Mouse (Mus musculus): Measurements from ENCODE around the gene Trpv4.
A peak's percentile ranks its signal among the peaks of the same experiment; 100 is the strongest.

The Trpv4 gene

GRCm38 (mm10) chr5:114618851-114619250 is 39.4 kb downstream of the Trpv4 start:
- no peak for DNase-seq

GRCm38 (mm10) chr5:114617809-114618208 is 40.4 kb downstream of the Trpv4 start:
- DNase-seq, result no peak

- DNase-seq, result no peak
Measured at GRCm38 (mm10) chr5:114616336-114617061, 41.7 kb downstream of the Trpv4 start.

- DNase-seq, result no peak
Measured at GRCm38 (mm10) chr5:114614863-114615262, 43.4 kb downstream of the Trpv4 start.

GRCm38 (mm10) chr5:114611968-114612608 is 46.1 kb downstream of the Trpv4 start:
- DNase-seq, result no peak

- DNase-seq, result no peak
Measured at GRCm38 (mm10) chr5:114611256-114611655, 47.0 kb downstream of the Trpv4 start.

GRCm38 (mm10) chr5:114608516-114608915 is 49.7 kb downstream of the Trpv4 start:
- DNase-seq, result peak; percentile 52

- peak; percentile 76 for DNase-seq
Measured at GRCm38 (mm10) chr5:114607651-114608050, 50.6 kb downstream of the Trpv4 start.

GRCm38 (mm10) chr5:114605981-114606380 is 52.2 kb downstream of the Trpv4 start:
- DNase-seq, result no peak

GRCm38 (mm10) chr5:114604781-114605290 is 53.4 kb downstream of the Trpv4 start:
- DNase-seq, result no peak

- no peak for DNase-seq
Measured at GRCm38 (mm10) chr5:114603975-114604374, 54.2 kb downstream of the Trpv4 start.

GRCm38 (mm10) chr5:114602012-114602411 is 56.2 kb downstream of the Trpv4 start:
- DNase-seq, result no peak

GRCm38 (mm10) chr5:114597652-114598051 is 60.6 kb downstream of the Trpv4 start:
- no peak for DNase-seq

- DNase-seq, result no peak
Measured at GRCm38 (mm10) chr5:114597222-114597621, 61.0 kb downstream of the Trpv4 start.

GRCm38 (mm10) chr5:114596604-114597003 is 61.6 kb downstream of the Trpv4 start:
- no peak for DNase-seq

GRCm38 (mm10) chr5:114594741-114595241 is 63.4 kb downstream of the Trpv4 start:
- DNase-seq, result no peak

GRCm38 (mm10) chr5:114593949-114594348 is 64.3 kb downstream of the Trpv4 start:
- no peak for DNase-seq

GRCm38 (mm10) chr5:114593161-114593821 is 64.9 kb downstream of the Trpv4 start:
- DNase-seq, result no peak

- DNase-seq, result no peak
Measured at GRCm38 (mm10) chr5:114592463-114593160, 65.6 kb downstream of the Trpv4 start.

- DNase-seq, result no peak
Measured at GRCm38 (mm10) chr5:114591151-114591561, 67.1 kb downstream of the Trpv4 start.

- no peak for DNase-seq
Measured at GRCm38 (mm10) chr5:114590043-114590913, 67.9 kb downstream of the Trpv4 start.

- DNase-seq, result no peak
Measured at GRCm38 (mm10) chr5:114589454-114589853, 68.8 kb downstream of the Trpv4 start.

All from layer of hippocampus, adult 9-11 months (tissue).